Mouse (Mus musculus) granulocyte monocyte progenitor cell, adult 5-6 weeks (primary cell): Measurements from ENCODE around the gene Prm2. TPM values are rescaled to one million over a fixed set of nuclear protein-coding genes. Genes with fewer than 3 reads are reported as not detected.

Source experiments
- total RNA-seq, 2 experiments: library from RNA; stranded (forward) in 1 of 2; stranded (reverse) in 1 of 2; fragments of 200-712, 200-1000 nt in 1 of 2; fragments of >200 nt in 1 of 2; fragmentation: Nextera tagmentation in 1 of 2; gene quantifications; 2 replicates each; pipeline ENCODE4 v1.2.3; 2014 to 2017

The Prm2 gene
- total RNA-seq, 2 experiments from 2014 or later: not detected

Other genes starting within 250 kb of the Prm2 start
- 0.41 TPM in 1 of 2 replicates, not detected in the other for gene Socs1, start 10.6 kb downstream of the Prm2 start, total RNA-seq (2014; fragmentation: Nextera tagmentation)
- gene Socs1, start 10.6 kb downstream of the Prm2 start, total RNA-seq (2017): 1.2 TPM in 2 replicates
- not detected in 2 replicates for gene Tnp2, start 7.5 kb downstream of the Prm2 start, total RNA-seq (2014; fragmentation: Nextera tagmentation)
- not detected in 2 replicates for gene Tnp2, start 7.5 kb downstream of the Prm2 start, total RNA-seq (2017)
- not detected in 2 replicates for gene Prm3, start 5.2 kb downstream of the Prm2 start, total RNA-seq (2014; fragmentation: Nextera tagmentation)
- not detected in 2 replicates for gene Prm3, start 5.2 kb downstream of the Prm2 start, total RNA-seq (2017)
- not detected in 2 replicates for gene Prm1, start 9.7 kb upstream of the Prm2 start, total RNA-seq (2014; fragmentation: Nextera tagmentation)
- not detected in 2 replicates for gene Prm1, start 9.7 kb upstream of the Prm2 start, total RNA-seq (2017)
- not detected in 2 replicates for gene Gm11172, start 16.8 kb upstream of the Prm2 start, total RNA-seq (2014; fragmentation: Nextera tagmentation)
- gene Gm11172, start 16.8 kb upstream of the Prm2 start, total RNA-seq (2017): not detected in 2 replicates
- gene Rmi2, start 38.9 kb upstream of the Prm2 start, total RNA-seq (2014; fragmentation: Nextera tagmentation): 10.5 and 13.9 TPM in 2 replicates
- 5.4 and 5.5 TPM in 2 replicates for gene Rmi2, start 38.9 kb upstream of the Prm2 start, total RNA-seq (2017)